Mouse (Mus musculus) left cerebral cortex, postnatal 25 days (tissue): ENCODE measurements around the gene Dcpp3. TPM values are rescaled to one million over a fixed set of nuclear protein-coding genes. Genes with fewer than 3 reads are reported as not detected.
"Not testable (repeated sequence)": the region's sequence is repeated elsewhere in the genome, so short reads cannot be mapped to it uniquely, and the experiment has no call there.

Experiments
- DNase-seq, 2 experiments: peaks; one replicate each; pipeline ENCODE4 v3.0.0; 2022; ENCODE audit warnings: low spot score in 2 of 2, mixed read lengths in 1 of 2
- intact Hi-C: fragments of 180-260 bp; cut with DNase I; formaldehyde crosslinking; loops from one replicate; pipeline ENCODE4 v1.15.1; 2025
- total RNA-seq, 2 experiments: library from RNA; stranded (reverse); gene quantifications; 2 replicates each; pipeline ENCODE4 v1.2.3; 2021

Dcpp3 gene
- not detected for total RNA-seq

DNA sequence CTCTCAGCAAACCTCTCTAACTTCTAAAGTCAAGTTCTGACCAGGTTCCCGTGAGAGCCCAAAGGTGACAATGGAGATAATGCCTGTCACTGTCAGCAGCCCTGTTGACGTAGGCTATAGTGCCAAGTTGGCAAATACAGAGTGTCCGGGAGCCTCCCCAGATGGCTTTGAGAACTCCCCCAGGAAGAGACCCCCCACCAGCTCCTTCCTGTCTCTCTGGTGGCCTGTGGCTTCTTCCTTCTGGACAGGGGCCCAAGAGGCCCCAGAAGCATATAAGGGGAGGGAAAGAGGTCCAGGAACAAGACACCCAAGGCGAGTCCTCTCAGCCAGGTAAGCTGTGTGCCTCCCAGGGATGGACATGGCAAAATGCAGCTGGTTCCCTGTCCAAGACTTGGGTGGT lies at the start of gene Dcpp3:
Dcpp3 (plus strand) TSS at position 301 of the 400 bp plus-strand sequence.
- DNase-seq, intact Hi-C loops: not testable (repeated sequence)

DNA sequence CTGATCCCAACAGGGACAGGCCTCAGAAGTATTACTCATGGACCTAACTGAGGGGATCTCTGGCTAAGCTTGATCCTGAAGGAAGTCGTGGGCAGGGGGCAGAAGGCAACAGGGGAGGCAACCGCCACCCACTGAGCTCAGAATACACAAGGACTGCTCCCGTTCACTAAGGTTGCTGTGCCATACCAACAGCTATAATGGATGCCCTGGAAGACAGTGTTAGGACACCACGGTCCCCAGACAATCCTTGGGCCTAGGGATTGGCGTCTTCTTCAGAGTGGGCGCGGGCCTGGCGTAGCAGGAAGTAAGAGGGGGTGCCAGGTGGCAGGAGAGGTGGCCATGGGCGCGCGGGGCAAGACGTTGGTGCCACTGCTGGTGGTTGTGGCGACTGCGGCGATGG lies 49.5 kb upstream of the Dcpp3 start, which contains the start of gene Prss21:
Prss21 (plus strand) TSS at position 301 of the 400 bp plus-strand sequence.
- no peak for DNase-seq
- intact Hi-C loops = no loop called here

DNA sequence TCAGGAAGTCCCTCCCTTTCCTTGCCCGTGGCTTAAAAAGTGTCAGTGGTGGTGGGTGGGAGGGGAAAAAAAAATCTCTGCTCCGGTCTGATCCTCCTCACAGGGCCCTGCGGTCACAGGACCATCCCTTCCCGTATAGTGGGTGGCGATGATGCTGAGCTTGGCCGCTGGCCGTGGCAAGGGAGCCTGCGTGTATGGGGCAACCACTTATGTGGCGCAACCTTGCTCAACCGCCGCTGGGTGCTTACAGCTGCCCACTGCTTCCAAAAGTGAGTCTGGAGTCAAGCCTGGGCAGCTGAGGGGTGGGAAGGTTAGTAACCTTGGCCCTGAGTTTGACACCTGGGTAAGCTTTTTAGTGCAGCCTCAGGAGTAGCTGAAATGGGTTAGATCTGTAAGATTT lies 48.7 kb upstream of the Dcpp3 start:
- DNase-seq = no peak
- intact Hi-C loops = no loop called here

DNA sequence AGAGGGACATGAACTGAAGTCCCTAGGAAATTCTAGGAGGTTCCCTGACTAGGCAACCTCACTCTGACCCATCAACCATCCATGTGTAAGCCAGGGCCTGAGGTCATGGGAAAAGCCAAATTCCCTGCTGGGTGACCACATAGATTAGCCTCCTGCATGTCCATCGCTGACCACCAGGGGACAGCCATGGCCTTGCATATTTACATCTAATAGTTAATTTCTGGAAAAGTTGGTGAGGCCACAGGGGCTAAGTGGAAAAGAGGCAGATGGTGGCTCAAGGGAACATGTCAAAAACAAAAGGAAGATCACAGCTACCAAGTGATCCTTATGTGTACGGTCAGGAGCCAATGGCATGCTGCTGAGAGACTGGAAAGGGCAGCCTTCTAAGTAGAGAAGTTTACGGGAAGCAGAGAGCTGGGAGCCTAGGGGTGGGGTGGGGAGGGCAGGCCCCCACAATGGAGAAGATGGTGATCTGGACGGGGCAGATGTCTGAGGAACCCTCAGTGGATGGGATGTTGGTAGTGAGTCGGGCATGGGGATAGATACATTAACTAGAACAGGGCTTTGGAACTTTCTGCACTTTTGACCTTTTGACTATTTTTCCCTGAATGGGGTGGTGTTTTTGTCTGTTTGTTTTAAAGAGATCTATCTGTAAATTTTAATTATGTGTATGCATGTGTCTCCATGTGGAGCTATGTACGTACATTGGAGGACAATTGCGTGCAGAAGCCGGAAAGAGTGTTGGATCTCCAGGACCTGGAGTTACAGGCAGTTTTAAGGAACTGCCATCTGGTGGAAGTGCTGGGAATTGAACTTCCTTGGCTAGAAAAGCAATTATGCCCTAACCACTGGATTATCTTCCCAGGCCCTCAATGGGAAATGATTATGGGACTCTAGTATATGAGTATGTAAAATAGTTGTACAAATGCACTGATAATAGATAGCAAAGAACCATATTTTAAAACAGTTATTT lies 43.1 kb upstream of the Dcpp3 start:
- DNase-seq = peak in 1 of 2 experiments; percentile 45
- intact Hi-C loops = loop anchor here (1.0 kb wide), 1 partner anchor 86 kb away; no protein-coding TSS in a partner anchor

DNA sequence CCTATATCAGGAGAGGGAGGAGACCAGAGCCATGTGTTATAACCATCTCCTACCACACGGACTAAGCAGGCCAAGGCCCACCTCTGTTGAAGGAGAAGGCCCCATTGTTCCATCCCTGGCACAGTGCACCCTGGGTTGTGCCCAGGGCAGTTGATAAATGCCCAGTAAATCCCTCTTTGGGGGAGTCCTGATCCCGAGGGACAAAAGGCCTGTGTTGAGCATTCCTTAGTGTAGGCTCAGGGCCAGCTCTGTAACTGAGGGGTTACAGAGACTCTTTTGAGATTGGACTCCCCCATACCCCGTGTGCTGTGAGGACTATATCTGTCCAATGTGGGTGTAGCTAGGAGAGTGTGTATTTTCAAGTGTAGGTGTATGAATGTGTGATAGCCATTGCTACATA lies 40.5 kb upstream of the Dcpp3 start:
- intact Hi-C loops = loop anchor here (5.0 kb wide), 1 partner anchor 46 kb away; no protein-coding TSS in a partner anchor
- DNase-seq = peak; percentile 3 to 41

DNA sequence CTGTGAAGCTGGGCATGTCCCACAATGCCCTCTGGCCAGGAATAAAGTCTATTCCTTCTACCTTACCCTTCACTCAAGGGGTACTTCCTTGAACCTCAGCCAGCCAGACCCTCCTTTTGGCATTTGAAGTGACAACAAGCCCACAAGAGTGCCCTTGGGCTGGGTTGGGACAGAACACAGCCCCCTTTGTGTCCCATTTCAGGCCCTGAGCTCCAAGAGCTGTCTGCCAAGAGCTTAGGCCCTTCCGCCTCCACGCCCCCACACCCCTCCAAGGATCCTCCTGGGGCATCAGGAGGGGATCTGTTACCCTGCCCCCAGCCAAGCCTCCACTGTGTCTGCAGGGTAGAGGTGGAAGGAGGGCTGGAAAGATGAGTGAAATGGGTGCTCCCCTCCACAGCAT lies 40.1 kb upstream of the Dcpp3 start:
- intact Hi-C loops = loop anchor here (5.0 kb wide), 1 partner anchor 45 kb away; no protein-coding TSS in a partner anchor
- no peak for DNase-seq

DNA sequence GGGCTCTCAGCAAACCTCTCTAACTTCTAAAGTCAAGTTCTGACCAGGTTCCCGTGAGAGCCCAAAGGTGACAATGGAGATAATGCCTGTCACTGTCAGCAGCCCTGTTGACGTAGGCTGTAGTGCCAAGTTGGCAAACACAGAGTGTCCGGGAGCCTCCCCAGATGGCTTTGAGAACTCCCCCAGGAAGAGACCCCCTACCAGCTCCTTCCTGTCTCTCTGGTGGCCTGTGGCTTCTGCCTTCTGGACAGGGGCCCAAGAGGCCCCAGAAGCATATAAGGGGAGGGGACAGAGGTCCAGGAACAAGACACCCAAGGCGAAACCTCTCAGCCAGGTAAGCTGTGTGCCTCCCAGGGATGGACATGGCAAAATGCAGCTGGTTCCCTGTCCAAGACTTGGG lies 36.7 kb upstream of the Dcpp3 start, which contains the start of the genes Dcpp1 and Dcpp2:
Dcpp1 (plus strand) TSS at position 301 of the 400 bp plus-strand sequence.
Dcpp2 (plus strand) TSS at position 305 of the 400 bp plus-strand sequence.
- intact Hi-C loops, DNase-seq: not testable (repeated sequence)

DNA sequence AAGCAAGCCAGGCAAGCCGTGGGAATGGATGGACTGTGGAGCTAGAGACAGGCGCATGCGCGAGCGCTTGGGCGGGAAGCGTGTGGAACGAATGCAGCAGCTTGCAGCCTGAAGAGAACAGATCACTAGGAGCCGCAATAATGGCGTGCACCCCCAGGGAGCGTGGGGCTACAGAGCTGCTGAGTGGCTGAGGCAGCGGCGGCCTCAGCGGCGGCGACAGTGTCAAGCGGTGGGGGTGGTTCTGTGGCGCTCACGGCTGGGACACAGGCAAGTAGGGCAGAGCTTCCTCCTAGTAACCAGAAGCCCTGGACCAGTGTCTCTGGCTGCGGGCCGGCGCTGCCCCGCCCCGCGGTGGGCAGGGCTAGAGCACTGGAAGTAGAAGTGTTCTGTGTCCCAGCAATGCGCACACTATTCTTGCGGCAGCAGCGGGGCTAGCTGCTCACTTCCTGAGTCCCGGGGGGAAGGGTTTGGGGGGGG lies 7.3 kb downstream of the Dcpp3 start:
- intact Hi-C loops = loop anchor here (5.0 kb wide), 1 partner anchor 47 kb away; no protein-coding TSS in a partner anchor
- peak; percentile 88 to 93 for DNase-seq

DNA sequence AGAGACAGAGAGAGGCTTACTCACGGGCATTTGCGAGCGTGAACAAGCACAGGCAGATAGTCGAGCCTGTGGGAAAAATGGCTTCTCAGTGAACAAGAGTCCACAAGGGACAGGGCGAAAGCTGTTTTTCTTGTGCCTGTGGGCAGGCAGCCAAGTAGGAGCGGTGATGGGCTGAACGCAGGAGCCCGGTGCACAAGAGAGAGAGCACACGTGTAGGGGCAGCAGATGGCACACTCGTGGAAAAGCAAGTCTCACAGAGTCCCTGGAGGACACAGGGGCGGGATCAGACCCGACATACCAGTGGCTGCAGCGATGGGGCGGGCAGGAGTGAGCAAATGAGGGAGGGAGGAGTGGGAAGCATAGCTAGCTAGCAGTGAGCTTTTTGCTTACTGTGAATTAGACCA lies 7.8 kb downstream of the Dcpp3 start:
- intact Hi-C loops = no loop called here

DNA sequence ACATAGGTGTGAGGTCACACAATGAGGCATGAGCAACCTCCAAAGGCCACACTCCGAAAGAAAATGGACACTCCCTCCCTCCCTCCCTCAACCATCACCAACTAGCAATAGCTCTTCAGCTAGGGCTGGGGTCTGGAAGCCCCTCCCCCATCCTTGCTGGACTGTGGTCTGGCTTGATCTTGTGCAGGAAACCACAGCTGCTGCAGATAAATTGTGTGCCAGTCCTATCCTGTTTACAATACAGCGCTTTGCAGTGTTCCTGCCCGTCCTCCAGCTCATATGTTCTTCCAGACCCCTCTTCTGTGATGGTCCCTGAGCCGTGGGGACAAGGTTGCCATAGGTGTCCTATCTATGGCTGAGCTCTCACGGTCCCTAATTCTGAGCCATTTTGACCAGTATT lies 13.9 kb downstream of the Dcpp3 start:
- intact Hi-C loops = no loop called here
- no peak for DNase-seq

More for the DNA sequence above, 7.8 kb downstream of the Dcpp3 start:
- peak; percentile 57 to 63 for DNase-seq

DNA sequence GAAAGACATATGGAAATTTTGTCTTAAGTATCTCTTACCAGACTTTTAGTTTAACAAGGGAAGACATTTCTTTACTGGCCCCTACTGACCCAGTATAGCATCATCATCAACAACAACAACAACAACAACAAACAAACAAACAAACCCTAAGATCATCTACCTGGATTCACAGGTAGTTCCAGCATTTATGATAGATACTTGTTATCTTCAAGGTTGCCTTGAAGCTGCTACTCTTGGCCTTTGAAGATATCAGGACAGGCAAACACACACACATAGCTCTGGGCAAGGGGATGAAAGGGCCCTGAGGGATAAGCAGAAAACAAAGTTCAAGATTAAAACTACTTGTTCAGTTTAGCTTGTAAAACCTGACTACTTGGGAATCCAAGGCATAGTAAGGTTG lies 24.1 kb downstream of the Dcpp3 start, which contains the start of gene Sbp:
Sbp (plus strand) TSS at position 301 of the 400 bp plus-strand sequence.
- intact Hi-C loops = no loop called here
- no peak for DNase-seq

DNA sequence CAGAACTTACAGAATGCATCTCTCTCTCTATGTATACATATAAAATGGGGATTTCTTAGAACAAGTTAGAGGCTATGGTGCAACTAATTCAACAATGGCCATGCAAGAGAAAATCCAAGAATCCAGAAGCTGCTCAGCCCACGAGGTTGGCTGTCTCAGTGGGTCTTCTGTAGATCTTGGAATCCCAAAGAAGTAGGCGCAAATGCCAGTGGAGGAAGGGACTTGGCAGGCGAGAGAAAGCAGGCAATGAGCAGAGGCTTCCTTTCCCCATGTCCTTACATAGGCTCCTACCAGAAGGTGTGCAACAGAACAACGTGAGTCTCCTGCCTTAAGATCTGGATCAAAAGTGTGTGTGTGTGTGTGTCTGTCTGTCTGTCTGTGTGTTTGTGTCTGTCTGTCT lies 30.2 kb downstream of the Dcpp3 start:
- DNase-seq = peak in 1 of 2 experiments; percentile 57
- intact Hi-C loops = not testable (repeated sequence)

DNA sequence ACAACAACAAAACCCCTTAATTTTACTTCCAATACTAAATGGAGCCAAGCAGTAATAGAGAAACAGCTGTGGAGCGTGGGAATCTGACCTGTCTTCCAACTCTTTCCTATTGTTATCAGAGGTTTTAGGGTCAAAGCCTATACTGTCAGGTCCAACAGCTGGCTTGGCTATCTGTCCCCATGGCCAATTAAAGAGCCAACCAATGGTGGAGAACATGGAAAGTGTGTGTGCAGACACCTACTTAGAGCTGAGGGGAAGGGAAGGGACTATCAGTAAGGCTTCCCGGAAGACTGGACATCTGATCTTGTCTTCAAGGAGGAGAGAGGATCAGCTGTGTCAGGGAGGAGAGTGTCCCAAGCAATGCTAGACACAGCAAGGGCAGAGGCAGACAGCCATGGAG lies 31.8 kb downstream of the Dcpp3 start:
- no peak for DNase-seq
- intact Hi-C loops = no loop called here

DNA sequence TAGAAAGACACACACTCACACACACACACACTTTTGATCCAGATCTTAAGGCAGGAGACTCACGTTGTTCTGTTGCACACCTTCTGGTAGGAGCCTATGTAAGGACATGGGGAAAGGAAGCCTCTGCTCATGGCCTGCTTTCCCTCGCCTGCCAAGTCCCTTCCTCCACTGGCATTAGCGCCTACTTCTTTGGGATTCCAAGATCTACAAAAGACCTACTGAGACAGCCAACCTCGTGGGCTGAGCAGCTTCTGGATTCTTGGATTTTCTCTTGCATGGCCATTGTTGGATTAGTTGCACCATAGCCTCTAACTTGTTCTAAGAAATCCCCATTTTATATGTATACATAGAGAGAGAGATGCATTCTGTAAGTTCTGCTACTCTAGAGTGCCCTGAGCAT lies 33.6 kb downstream of the Dcpp3 start:
- DNase-seq = peak in 1 of 2 experiments; percentile 11
- intact Hi-C loops = not testable (repeated sequence)

DNA sequence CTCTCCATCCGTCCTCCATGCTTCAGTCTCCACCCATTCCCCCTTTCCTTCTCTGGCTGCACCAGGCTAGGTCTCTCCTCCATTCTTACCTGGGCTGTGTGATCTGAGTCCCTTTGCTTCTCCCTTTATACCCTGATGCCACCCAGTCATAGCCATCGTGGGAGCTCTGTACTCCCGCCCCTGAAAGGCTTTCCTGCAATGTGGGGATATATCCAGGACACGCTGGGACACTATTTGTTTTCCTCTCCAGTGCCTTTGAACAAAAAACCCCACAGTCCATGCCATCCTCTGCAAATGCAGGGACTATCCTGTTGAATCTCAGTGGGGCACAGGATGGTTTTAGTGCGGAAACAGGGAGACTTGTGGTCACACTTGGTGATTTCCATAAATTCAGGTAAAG lies 37.9 kb downstream of the Dcpp3 start, which contains the start of gene Sbpl:
Sbpl (minus strand) TSS at position 101 of the 400 bp plus-strand sequence.
- no peak for DNase-seq
- intact Hi-C loops = no loop called here

DNA sequence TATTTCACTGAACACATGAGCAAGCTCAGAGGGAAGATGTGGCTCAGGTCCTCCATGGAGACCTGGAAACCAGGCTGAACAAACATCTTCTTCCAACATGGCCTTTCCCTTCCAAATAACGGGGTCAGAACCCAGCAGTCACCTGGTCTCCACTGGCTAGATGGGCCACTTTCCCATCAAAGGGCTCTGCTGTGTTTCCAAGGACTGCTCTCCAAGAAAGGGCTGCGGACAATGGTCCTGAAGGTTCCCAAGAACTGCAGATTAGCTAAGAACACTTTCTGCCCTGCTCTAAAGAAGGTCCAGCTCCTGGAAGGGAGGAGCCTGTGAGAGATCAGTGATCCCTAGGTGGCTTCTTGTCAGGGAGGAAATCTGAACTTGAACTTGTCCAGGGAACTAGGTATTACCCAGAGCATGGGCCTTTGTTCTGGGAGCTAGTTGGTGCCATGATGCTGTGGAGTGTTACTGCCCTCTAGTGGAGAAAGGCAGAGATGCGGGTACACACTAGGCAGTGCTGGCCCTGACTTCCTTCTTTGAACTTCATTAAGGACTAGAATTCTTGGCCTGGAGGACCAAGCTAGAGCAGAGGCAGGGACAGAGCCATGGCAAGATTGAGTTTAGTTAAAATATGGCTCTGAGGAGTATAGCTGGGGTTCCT lies 43.0 kb downstream of the Dcpp3 start:
- intact Hi-C loops = loop anchor here (1.0 to 5.0 kb wide), 3 partner anchors 86 to 188 kb away; partner anchors contain the start of gene Flywch1
- peak; percentile 85 to 91 for DNase-seq

DNA sequence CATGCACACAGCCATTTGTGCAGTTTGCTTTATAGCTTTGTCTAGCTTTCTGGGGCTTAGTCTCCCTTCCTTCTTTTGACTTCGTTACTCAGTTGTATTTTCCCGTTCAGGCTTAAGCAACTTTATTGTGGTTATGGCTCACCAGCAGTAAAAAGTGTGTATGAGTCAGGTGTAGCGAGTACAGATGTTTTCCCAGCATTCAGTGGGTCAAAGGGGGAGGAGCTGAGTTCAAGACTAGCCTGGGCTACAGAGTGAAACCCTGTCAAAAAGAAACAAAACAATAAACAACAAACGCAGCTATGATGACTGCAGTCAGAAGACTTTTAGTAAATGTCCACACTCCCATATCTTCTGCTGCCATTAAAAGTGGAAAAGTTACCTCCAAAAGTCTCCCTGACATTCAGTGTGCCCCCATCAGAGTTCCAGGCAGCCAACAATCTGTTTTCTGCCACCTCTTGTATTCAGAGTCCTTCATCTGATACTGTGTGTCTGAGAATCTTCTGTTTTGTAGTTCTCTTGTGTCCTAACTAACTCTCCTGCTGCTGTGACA lies 44.4 kb downstream of the Dcpp3 start:
- intact Hi-C loops = loop anchor here (5.0 kb wide), 1 partner anchor 189 kb away; the partner anchor contains the start of gene Flywch1
- no peak for DNase-seq

DNA sequence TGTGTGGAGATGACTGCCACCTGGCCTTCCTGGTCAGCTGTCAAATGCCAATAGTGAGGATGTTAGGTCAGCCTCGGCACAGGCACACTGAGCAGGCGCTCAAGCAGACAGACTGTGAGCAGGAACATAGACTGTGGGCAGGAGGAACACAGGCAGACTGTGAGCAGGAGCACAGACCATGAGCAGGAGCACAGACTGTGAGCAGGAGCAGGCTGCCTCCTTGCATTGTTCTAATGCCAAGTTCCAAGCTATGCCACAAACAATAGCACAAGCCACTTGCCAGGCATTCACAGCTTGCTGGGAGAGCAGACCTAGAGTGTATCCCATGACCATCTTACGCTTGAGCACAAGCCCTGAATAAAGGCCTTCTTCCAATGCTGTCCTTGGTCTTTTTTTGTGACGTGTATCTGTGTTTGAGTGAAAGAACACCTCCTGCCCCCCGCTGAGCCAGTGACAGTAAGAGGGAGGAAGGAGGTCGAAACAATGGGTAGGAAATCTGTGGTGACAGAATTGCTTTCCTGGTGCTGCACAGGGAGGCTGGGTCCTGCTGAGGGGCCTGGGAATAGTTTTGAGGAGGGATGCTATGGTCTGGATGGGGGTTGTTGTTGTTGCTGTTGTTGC lies 48.7 kb downstream of the Dcpp3 start:
- no peak for DNase-seq
- intact Hi-C loops = loop anchor here (5.0 kb wide), 1 partner anchor 46 kb away; no protein-coding TSS in a partner anchor
